Mouse (Mus musculus) intestine, embryonic 15.5 days (tissue): ENCODE results near the gene Cavin4. TPM values are rescaled to one million over a fixed set of nuclear protein-coding genes. Genes with fewer than 3 reads are reported as not detected.

Experiments used
- ATAC-seq: fragments of 200-750 bp; cut with Nextera tagmentation; 2 replicates; pipeline ENCODE4 v1.8.0; 2017; ENCODE audit warnings: moderate TSS enrichment, moderate library complexity
- H3K27ac ChIP-seq: fragments of 300-500 bp; sonication (generic); 2 replicates; pipeline ENCODE4 v1.5.1; 2015; ENCODE audit warnings: mild to moderate bottlenecking, inconsistent platforms
- H3K27me3 ChIP-seq: fragments of 300-500 bp; sonication (generic); replicated peaks from 2 replicates; pipeline ENCODE4 v1.6.1; 2015; ENCODE audit warnings: inconsistent platforms
- H3K36me3 ChIP-seq: fragments of 300-500 bp; sonication (generic); 2 replicates; pipeline ENCODE4 v1.6.1; 2015; ENCODE audit warnings: inconsistent platforms
- H3K4me1 ChIP-seq: fragments of 300-500 bp; sonication (generic); replicated peaks from 2 replicates; pipeline ENCODE4 v1.6.1; 2015; ENCODE audit warnings: inconsistent platforms
- H3K4me2 ChIP-seq: fragments of 300-500 bp; sonication (generic); replicated peaks from 2 replicates; pipeline ENCODE4 v1.6.1; 2015; ENCODE audit warnings: mild to moderate bottlenecking, inconsistent platforms
- H3K4me3 ChIP-seq: fragments of 300-500 bp; sonication (generic); replicated peaks from 2 replicates; pipeline ENCODE4 v1.5.1; 2015; ENCODE audit warnings: inconsistent platforms
- H3K9ac ChIP-seq: fragments of 300-500 bp; sonication (generic); 2 replicates; pipeline ENCODE4 v1.6.1; 2015; ENCODE audit warnings: inconsistent platforms
- H3K9me3 ChIP-seq: fragments of 300-500 bp; sonication (generic); 2 replicates; pipeline ENCODE4 v1.6.1; 2016; ENCODE audit warnings: inconsistent platforms
- WGBS: fragments of 180-500 bp; shearing (Covaris S2); methylation state at CpG from one replicate; pipeline ENCODE4 v1.1.7; 2015; 5-methylcytosine and 5-hydroxymethylcytosine counted together
- polyA plus RNA-seq: library from polyadenylated mRNA; unstranded; fragments of >200 nt; fragmentation: Nextera tagmentation; extraction: Ambion mirVana; gene quantifications from 2 replicates; pipeline ENCODE4 v1.2.1, GENCODE M21; 2015

Gene Cavin4
- polyA plus RNA-seq, 1 experiment from 2014 or later: 0.39 TPM

GRCm38 (mm10) chr4:48639503-48639902, 23.8 kb upstream of the Cavin4 start:
- H3K9me3 ChIP-seq: no peaks in the 10 kb centered on the region
- 0 out of 2 replicates have a peak, but pooled peaks cover 2% of the 10 kb centered on the region for H3K36me3 ChIP-seq
- H3K27me3 ChIP-seq: no peaks in the 10 kb centered on the region
- no peak overlapping the region for H3K27ac ChIP-seq
- no peak overlapping the region for H3K4me2 ChIP-seq
- no peak for ATAC-seq
- 94% methylated on average over 17 of the region's 17 CpGs for WGBS
- no peaks in the 10 kb centered on the region for H3K4me1 ChIP-seq
- no peak overlapping the region for H3K9ac ChIP-seq
- no peak overlapping the region for H3K4me3 ChIP-seq

- no peaks in the 10 kb centered on the region for H3K4me1 ChIP-seq
- ATAC-seq: no peak
- 91% methylated on average over 6 of the region's 6 CpGs for WGBS
- no peaks in the 10 kb centered on the region for H3K27me3 ChIP-seq
- H3K9ac ChIP-seq: no peak overlapping the region
- 0 out of 2 replicates have a peak, but pooled peaks cover 6% of the 10 kb centered on the region for H3K36me3 ChIP-seq
- no peaks in the 10 kb centered on the region for H3K9me3 ChIP-seq
- no peak overlapping the region for H3K4me2 ChIP-seq
- no peak overlapping the region for H3K4me3 ChIP-seq
- no peak overlapping the region for H3K27ac ChIP-seq
These were observed 19.5 kb upstream of the Cavin4 start for GRCm38 (mm10) chr4:48643801-48644200.

GRCm38 (mm10) chr4:48646143-48646542, 17.2 kb upstream of the Cavin4 start:
- H3K4me2 ChIP-seq: no peak overlapping the region
- ATAC-seq: no peak
- no peaks in the 10 kb centered on the region for H3K9me3 ChIP-seq
- H3K4me3 ChIP-seq: no peak overlapping the region
- H3K4me1 ChIP-seq: no peaks in the 10 kb centered on the region
- no peak overlapping the region for H3K27ac ChIP-seq
- H3K9ac ChIP-seq: no peak overlapping the region
- H3K27me3 ChIP-seq: no peaks in the 10 kb centered on the region
- H3K36me3 ChIP-seq: 0 out of 2 replicates have a peak, but pooled peaks cover 4% of the 10 kb centered on the region
- WGBS: 86% methylated on average over 5 of the region's 5 CpGs

GRCm38 (mm10) chr4:48650617-48651360, 12.5 kb upstream of the Cavin4 start:
- Histone ChIP-seq H3K36me3 (0 out of 2 replicates have a peak, but pooled peaks cover 4% of the 10 kb centered on the region), H3K27ac (no peak overlapping the region), H3K4me3 (no peak overlapping the region), H3K4me1 (0 out of 2 replicates have a peak, but pooled peaks cover 3% of the 10 kb centered on the region), H3K27me3 (no peaks in the 10 kb centered on the region), H3K9me3 (no peaks in the 10 kb centered on the region), H3K4me2 (no peak overlapping the region), H3K9ac (no peak overlapping the region)
- ATAC-seq: no peak
- 89% methylated on average over 10 of the region's 10 CpGs for WGBS

GRCm38 (mm10) chr4:48654118-48654517, 9.2 kb upstream of the Cavin4 start:
- Histone ChIP-seq H3K36me3 (0 out of 2 replicates have a peak, but pooled peaks cover 4% of the 10 kb centered on the region), H3K27ac (no peak overlapping the region), H3K9me3 (no peaks in the 10 kb centered on the region), H3K27me3 (no peaks in the 10 kb centered on the region), H3K9ac (no peak overlapping the region), H3K4me2 (no peak overlapping the region), H3K4me1 (0 out of 2 replicates have a peak, but pooled peaks cover 3% of the 10 kb centered on the region), H3K4me3 (no peak overlapping the region)
- WGBS: 75% methylated on average over 4 of the region's 4 CpGs
- no peak for ATAC-seq

- H3K9ac ChIP-seq: no peak overlapping the region
- no peak overlapping the region for H3K27ac ChIP-seq
- ATAC-seq: no peak
- WGBS: 89% methylated on average over 8 of the region's 8 CpGs
- H3K4me1 ChIP-seq: peaks cover 3% of the 10 kb centered on the region; the same call in 1 of the 2 replicates
- no peaks in the 10 kb centered on the region for H3K27me3 ChIP-seq
- no peak overlapping the region for H3K4me3 ChIP-seq
- H3K36me3 ChIP-seq: 0 out of 2 replicates have a peak, but pooled peaks cover 4% of the 10 kb centered on the region
- no peak overlapping the region for H3K4me2 ChIP-seq
- no peaks in the 10 kb centered on the region for H3K9me3 ChIP-seq
These were observed 6.8 kb upstream of the Cavin4 start for GRCm38 (mm10) chr4:48656530-48656929.

GRCm38 (mm10) chr4:48660144-48660543, 3.2 kb upstream of the Cavin4 start:
- H3K36me3 ChIP-seq: 0 out of 2 replicates have a peak, but pooled peaks cover 4% of the 10 kb centered on the region
- no peak overlapping the region for H3K9ac ChIP-seq
- H3K4me1 ChIP-seq: peaks cover 2% of the 10 kb centered on the region; the same call in 1 of the 2 replicates
- WGBS: 85% methylated on average over 4 of the region's 4 CpGs
- no peak overlapping the region for H3K4me3 ChIP-seq
- no peak overlapping the region for H3K4me2 ChIP-seq
- no peak overlapping the region for H3K27ac ChIP-seq
- ATAC-seq: no peak
- no peaks in the 10 kb centered on the region for H3K9me3 ChIP-seq
- H3K27me3 ChIP-seq: no peaks in the 10 kb centered on the region

GRCm38 (mm10) chr4:48660619-48661575, 2.4 kb upstream of the Cavin4 start:
- 0 out of 2 replicates have a peak, but pooled peaks cover 4% of the 10 kb centered on the region for H3K36me3 ChIP-seq
- H3K4me2 ChIP-seq: no peak overlapping the region
- 88% methylated on average over 7 of the region's 7 CpGs for WGBS
- no peaks in the 10 kb centered on the region for H3K27me3 ChIP-seq
- H3K9ac ChIP-seq: no peak overlapping the region
- H3K9me3 ChIP-seq: no peaks in the 10 kb centered on the region
- H3K4me1 ChIP-seq: no peaks in the 10 kb centered on the region; the same call in 1 of the 2 replicates
- no peak for ATAC-seq
- no peak overlapping the region for H3K27ac ChIP-seq
- H3K4me3 ChIP-seq: no peak overlapping the region

GRCm38 (mm10) chr4:48664021-48664420, 707 bp downstream of the Cavin4 start:
- WGBS: 90% methylated on average over 6 of the region's 6 CpGs

GRCm38 (mm10) chr4:48667279-48667678, 4.0 kb downstream of the Cavin4 start:
- Histone ChIP-seq H3K36me3 (peaks cover 5% of the 10 kb centered on the region), H3K4me3 (no peak overlapping the region), H3K4me2 (no peak overlapping the region), H3K27me3 (no peaks in the 10 kb centered on the region), H3K9me3 (no peaks in the 10 kb centered on the region), H3K4me1 (no peaks in the 10 kb centered on the region), H3K27ac (no peak overlapping the region), H3K9ac (no peak overlapping the region)
- WGBS: 81% methylated on average over 6 of the region's 6 CpGs
- peak; percentile 60; the same call in 1 of the 2 replicates for ATAC-seq

More at GRCm38 (mm10) chr4:48664021-48664420, 707 bp downstream of the Cavin4 start:
- no peak overlapping the region for H3K27ac ChIP-seq
- H3K27me3 ChIP-seq: no peaks in the 10 kb centered on the region
- H3K9ac ChIP-seq: no peak overlapping the region
- H3K9me3 ChIP-seq: no peaks in the 10 kb centered on the region
- H3K4me1 ChIP-seq: no peaks in the 10 kb centered on the region; the same call in 1 of the 2 replicates
- H3K4me3 ChIP-seq: no peak overlapping the region
- H3K36me3 ChIP-seq: no peaks in the 10 kb centered on the region
- no peak overlapping the region for H3K4me2 ChIP-seq
- ATAC-seq: no peak

- no peak overlapping the region for H3K27ac ChIP-seq
- H3K36me3 ChIP-seq: peaks cover 7% of the 10 kb centered on the region
- H3K9ac ChIP-seq: no peak overlapping the region
- peak; percentile 46 for ATAC-seq
- H3K4me2 ChIP-seq: no peak overlapping the region
- no peaks in the 10 kb centered on the region for H3K9me3 ChIP-seq
- H3K4me1 ChIP-seq: no peaks in the 10 kb centered on the region
- 63% methylated on average over 5 of the region's 5 CpGs for WGBS
- no peak overlapping the region for H3K4me3 ChIP-seq
- no peaks in the 10 kb centered on the region for H3K27me3 ChIP-seq
These were observed 9.6 kb downstream of the Cavin4 start for GRCm38 (mm10) chr4:48672915-48673314.

- no peak overlapping the region for H3K4me3 ChIP-seq
- no peak overlapping the region for H3K27ac ChIP-seq
- no peak for ATAC-seq
- H3K9me3 ChIP-seq: no peaks in the 10 kb centered on the region
- 88% methylated on average over 7 of the region's 7 CpGs for WGBS
- H3K9ac ChIP-seq: no peak overlapping the region
- H3K36me3 ChIP-seq: peaks cover 7% of the 10 kb centered on the region
- no peaks in the 10 kb centered on the region for H3K27me3 ChIP-seq
- H3K4me2 ChIP-seq: no peak overlapping the region
- no peaks in the 10 kb centered on the region for H3K4me1 ChIP-seq
These were observed 11.1 kb downstream of the Cavin4 start for GRCm38 (mm10) chr4:48674412-48674811.
